Mouse (Mus musculus): ENCODE data around the gene Ccr5. TPM values are rescaled to one million over a fixed set of nuclear protein-coding genes. Genes with fewer than 3 reads are reported as not detected.

Gene Ccr5
- polyA plus RNA-seq, 1 experiment, result 381 TPM

DNA sequence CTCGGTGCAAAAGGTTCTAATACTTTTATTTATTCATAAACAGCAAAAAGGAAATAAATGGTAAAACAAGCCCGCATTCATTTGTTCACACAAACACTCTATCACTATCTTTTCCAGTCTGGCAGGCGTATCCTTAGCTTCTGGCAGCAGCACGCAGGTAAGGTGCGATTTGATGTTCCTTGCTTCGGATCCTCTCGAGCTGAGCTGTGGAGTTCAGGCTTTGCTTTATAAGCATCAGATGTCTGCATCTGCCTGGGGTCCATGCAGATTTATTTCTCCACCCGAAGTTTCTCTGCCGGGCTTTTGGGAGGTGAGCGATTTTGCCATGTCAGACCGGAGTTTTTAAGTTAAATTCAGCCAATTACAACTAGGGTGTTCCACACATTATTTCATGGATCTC is 16.3 kb downstream of the Ccr5 start:
- no peak overlapping the region for H3K27ac ChIP-seq (ENCODE audit: insufficient read depth, low read depth, low read length)
- peaks cover 7% of the 10 kb centered on the region for H3K4me1 ChIP-seq (ENCODE audit: control insufficient read depth, insufficient read depth, low read length)
- no peak for TF ChIP-seq POLR2A (IDR thresholded peaks at IDR 0.05; ENCODE audit: borderline replicate concordance, low read depth, low read length)
- TF ChIP-seq CTCF (IDR thresholded peaks at IDR 0.05; ENCODE audit: low read depth, low read length), result no peak
- no peak overlapping the region for H3K4me3 ChIP-seq (ENCODE audit: insufficient read depth, low read length)

DNA sequence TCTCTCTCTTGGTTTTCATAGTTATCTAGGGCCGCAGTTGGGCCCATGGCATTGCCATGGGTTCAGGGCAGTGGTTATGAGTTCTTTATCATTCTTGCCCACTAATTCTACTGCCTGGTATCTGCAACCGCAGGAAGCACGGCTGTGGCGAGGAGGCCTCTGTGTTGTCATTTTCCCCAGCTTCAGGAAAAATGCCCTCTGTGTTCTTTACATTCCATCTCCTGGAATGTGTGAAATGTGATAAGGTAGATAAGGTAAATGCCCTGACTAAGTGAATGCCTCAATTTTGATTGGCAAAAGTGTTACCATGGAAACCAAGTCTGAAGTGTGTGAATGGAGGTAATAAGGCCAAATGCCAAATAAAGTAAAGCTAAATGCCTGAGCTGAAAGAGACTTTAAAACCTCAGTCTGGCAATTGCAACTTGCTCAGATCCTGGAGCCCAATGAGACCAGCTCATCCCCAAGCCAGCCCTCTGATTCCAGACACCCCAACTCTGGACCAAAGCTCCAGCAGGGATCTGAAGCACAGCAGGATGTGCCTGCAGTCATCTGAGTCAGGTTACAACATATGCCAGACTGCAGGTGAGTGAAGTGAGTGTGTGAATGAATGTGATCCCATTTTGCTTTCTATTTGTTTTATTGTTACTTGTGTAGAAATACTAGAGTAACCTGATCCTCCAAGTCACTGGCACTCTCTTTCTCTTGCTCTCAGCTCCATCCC is 16.9 kb downstream of the Ccr5 start:
- Histone ChIP-seq H3K4me3 (ENCODE audit: insufficient read depth, low read length) (no peak overlapping the region), H3K27ac (ENCODE audit: insufficient read depth, low read depth, low read length) (no peak overlapping the region), H3K4me1 (ENCODE audit: control insufficient read depth, insufficient read depth, low read length) (peaks cover 13% of the 10 kb centered on the region)
- TF ChIP-seq POLR2A (IDR thresholded peaks at IDR 0.05; ENCODE audit: borderline replicate concordance, low read depth, low read length), result no peak
- no peak for TF ChIP-seq CTCF (IDR thresholded peaks at IDR 0.05; ENCODE audit: low read depth, low read length)

DNA sequence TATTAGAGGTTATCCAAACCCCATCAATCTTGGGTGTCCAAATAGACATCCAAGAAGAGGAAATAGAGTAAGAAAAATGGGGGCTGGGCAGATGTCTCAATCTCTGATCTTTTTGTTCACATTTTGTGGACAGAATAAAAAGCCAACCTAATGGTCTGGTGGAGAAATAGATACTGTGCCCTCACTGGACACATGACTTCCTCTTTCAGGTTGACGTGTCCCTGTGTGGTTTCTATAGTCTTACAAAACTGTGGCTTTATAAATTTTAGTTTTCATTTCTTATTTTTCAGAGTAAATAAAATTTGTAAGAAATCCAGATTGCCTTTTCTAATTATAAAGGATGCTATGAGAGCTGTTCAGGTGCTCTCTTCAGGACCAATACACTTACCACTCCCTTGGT is 22.3 kb downstream of the Ccr5 start:
- TF ChIP-seq CTCF (IDR thresholded peaks at IDR 0.05; ENCODE audit: low read depth, low read length) (no peak), POLR2A (IDR thresholded peaks at IDR 0.05; ENCODE audit: borderline replicate concordance, low read depth, low read length) (no peak)
- Histone ChIP-seq H3K4me1 (ENCODE audit: control insufficient read depth, insufficient read depth, low read length) (peaks cover 31% of the 10 kb centered on the region), H3K27ac (ENCODE audit: insufficient read depth, low read depth, low read length) (peak overlapping the region; percentile 87), H3K4me3 (ENCODE audit: insufficient read depth, low read length) (no peak overlapping the region)

DNA sequence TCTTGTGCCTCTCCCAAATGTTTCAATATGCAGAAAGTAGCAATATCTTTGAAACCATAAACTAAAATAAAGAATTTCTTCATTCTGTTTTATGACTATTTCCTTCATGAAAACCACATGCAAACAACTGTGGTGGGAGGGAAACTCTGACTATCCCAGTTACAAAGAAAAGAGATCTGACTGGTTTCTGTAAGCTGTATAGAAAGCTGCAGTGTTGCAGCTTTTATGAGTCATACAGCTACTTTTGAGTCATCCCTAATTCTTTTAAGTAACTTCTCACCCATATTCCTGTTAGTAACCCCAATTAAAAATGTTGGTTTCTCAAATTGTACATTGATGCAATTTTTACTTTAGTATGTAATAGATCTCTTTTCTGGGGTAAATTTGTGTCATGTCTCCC is 25.0 kb downstream of the Ccr5 start:
- no peak overlapping the region for H3K4me3 ChIP-seq (ENCODE audit: insufficient read depth, low read length)
- TF ChIP-seq POLR2A (IDR thresholded peaks at IDR 0.05; ENCODE audit: borderline replicate concordance, low read depth, low read length) (no peak), CTCF (IDR thresholded peaks at IDR 0.05; ENCODE audit: low read depth, low read length) (no peak)

More for the DNA sequence above, 25.0 kb downstream of the Ccr5 start:
- peak overlapping the region; percentile 91 for H3K27ac ChIP-seq (ENCODE audit: insufficient read depth, low read depth, low read length)
- H3K4me1 ChIP-seq (ENCODE audit: control insufficient read depth, insufficient read depth, low read length), result peaks cover 31% of the 10 kb centered on the region

Other genes starting within 250 kb of the Ccr5 start
- 6.0 and 6.5 TPM in 2 replicates for gene Ccr1, start 152.9 kb upstream of the Ccr5 start, polyA plus RNA-seq (2012; ENCODE audit: insufficient read depth, insufficient read length, missing spikeins)
- gene Ccr1l1, start 143.1 kb upstream of the Ccr5 start, polyA plus RNA-seq (2012; ENCODE audit: insufficient read depth, insufficient read length, missing spikeins), result 1.3 TPM in 1 of 2 replicates, not detected in the other
- gene Ccr3, start 99.6 kb upstream of the Ccr5 start, polyA plus RNA-seq (2012; ENCODE audit: insufficient read depth, insufficient read length, missing spikeins), result 4.6 and 4.9 TPM in 2 replicates
- gene Ccr2, start 19.6 kb upstream of the Ccr5 start, polyA plus RNA-seq (2012; ENCODE audit: insufficient read depth, insufficient read length, missing spikeins), result 126 and 129 TPM in 2 replicates
- gene 2010315B03Rik, start 191.2 kb downstream of the Ccr5 start, polyA plus RNA-seq (2012; ENCODE audit: insufficient read depth, insufficient read length, missing spikeins), result 28.0 and 28.8 TPM in 2 replicates

Data from bone marrow macrophage, adult 2 months (primary cell).